Mouse (Mus musculus) hindbrain, embryonic 16.5 days (tissue): Measurements from ENCODE around the gene Gm42372. TPM values are rescaled to one million over a fixed set of nuclear protein-coding genes. Genes with fewer than 3 reads are reported as not detected.

Experiments used
- ATAC-seq: fragments of 200-750 bp; cut with Nextera tagmentation; 2 replicates; pipeline ENCODE4 v1.8.0; 2017; ENCODE audit warnings: moderate TSS enrichment, moderate library complexity
- H3K27ac ChIP-seq: fragments of 300-500 bp; sonication (generic); 2 replicates; pipeline ENCODE4 v1.5.1; 2014; ENCODE audit warnings: low read depth, mild to moderate bottlenecking, control low read depth, low read length, moderate library complexity
- H3K27me3 ChIP-seq: fragments of 300-500 bp; sonication (generic); replicated peaks from 2 replicates; pipeline ENCODE4 v1.6.1; 2014; ENCODE audit warnings: low read length; ENCODE audit not compliant: control insufficient read depth, insufficient read depth
- H3K36me3 ChIP-seq: fragments of 300-500 bp; sonication (generic); 2 replicates; pipeline ENCODE4 v1.6.1; 2014; ENCODE audit warnings: mild to moderate bottlenecking, low read length, moderate library complexity, mixed read lengths; ENCODE audit not compliant: control insufficient read depth, insufficient read depth
- H3K4me1 ChIP-seq: fragments of 300-500 bp; sonication (generic); 2 replicates; pipeline ENCODE4 v1.6.1; 2014; ENCODE audit warnings: low read depth, low read length; ENCODE audit not compliant: control insufficient read depth, insufficient read depth
- H3K4me2 ChIP-seq: fragments of 300-500 bp; sonication (generic); 2 replicates; pipeline ENCODE4 v1.6.1; 2014; ENCODE audit warnings: mild to moderate bottlenecking, low read length, control low read depth, moderate library complexity
- H3K4me3 ChIP-seq: fragments of 300-500 bp; sonication (generic); 2 replicates; pipeline ENCODE4 v1.5.1; 2014; ENCODE audit warnings: mild to moderate bottlenecking, low read length, control low read depth, moderate library complexity
- H3K9ac ChIP-seq: fragments of 300-500 bp; sonication (generic); 2 replicates; pipeline ENCODE4 v1.6.1; 2014; ENCODE audit warnings: low read depth, mild to moderate bottlenecking, control low read depth, low read length, moderate library complexity
- H3K9me3 ChIP-seq: fragments of 300-500 bp; sonication (generic); 2 replicates; pipeline ENCODE4 v1.6.1; 2014; ENCODE audit warnings: mild to moderate bottlenecking, low read length, moderate library complexity; ENCODE audit not compliant: control insufficient read depth
- WGBS: fragments of 180-500 bp; shearing (Covaris S2); extraction: QIAGEN DNeasy Blood & Tissue Kit; methylation state at CpG from one replicate; pipeline ENCODE4 v1.1.7; 2014; 5-methylcytosine and 5-hydroxymethylcytosine counted together
- polyA plus RNA-seq: library from polyadenylated mRNA; unstranded; fragments of >200 nt; fragmentation: Nextera tagmentation; extraction: Ambion mirVana; gene quantifications from 2 replicates; pipeline ENCODE4 v1.2.1, GENCODE M21; 2015

Gm42372 gene
- polyA plus RNA-seq, 1 experiment from 2014 or later: 7.4 TPM

DNA sequence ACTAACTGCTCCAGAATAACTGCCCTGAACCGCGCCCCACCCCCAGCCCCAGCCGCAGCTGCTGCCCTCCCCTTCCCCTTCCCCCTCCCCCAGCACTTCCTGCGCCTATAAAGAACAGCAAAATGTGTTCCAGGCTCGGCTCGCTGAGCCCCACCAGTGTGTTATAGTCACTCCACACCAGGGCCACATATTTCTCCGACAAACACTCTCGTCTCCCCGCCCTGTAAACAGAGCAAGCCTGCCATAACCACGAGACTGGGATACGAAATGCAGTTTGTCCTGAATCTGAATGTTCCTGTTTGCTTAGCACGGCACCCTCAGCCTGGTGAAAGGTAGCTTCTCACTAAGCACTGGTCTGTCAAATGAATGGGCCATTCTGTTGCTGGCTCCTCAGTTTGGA is 2.5 kb upstream of the Gm42372 start:
- Histone ChIP-seq H3K9me3 (no peaks in the 10 kb centered on the region), H3K9ac (peak overlapping the region; percentile 50), H3K27me3 (no peaks in the 10 kb centered on the region), H3K4me3 (peak overlapping the region; percentile 22; the same call in 1 of the 2 replicates), H3K4me1 (peaks cover 23% of the 10 kb centered on the region), H3K4me2 (peak overlapping the region; percentile 53), H3K36me3 (no peaks in the 10 kb centered on the region), H3K27ac (peak overlapping the region; percentile 69)
- ATAC-seq: peak; percentile 43; the same call in 1 of the 2 replicates
- 7% methylated on average over 12 of the region's 12 CpGs for WGBS

DNA sequence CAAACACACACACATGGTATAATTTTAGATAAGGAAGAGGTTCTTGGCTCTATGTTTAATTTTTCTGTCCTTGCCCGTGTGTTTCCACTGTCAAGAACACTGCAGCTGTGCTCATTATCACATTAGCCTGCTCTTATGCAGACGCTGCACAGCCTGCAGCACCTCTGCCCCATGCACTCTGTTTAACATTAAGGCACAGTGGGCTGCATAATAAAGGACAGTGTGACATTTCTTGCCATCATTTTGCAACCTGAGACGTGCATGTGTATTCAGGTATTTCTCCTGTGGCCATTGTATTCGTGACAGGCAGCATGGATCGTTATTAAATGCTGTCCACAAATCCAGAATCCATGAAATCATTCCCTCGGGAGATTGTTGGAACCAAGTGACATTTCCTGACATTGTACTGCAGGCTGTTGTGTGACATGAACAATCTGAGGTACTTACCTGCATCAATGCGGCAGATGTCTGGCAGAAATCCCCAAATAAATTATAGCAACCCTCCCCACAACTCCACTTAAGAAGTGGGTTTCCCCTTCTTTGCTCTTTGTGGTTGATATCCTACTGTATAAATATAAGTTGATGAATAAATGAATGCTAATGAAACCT is 4.8 kb downstream of the Gm42372 start:
- 28% methylated on average over 7 of the region's 7 CpGs for WGBS
- Histone ChIP-seq H3K9me3 (no peaks in the 10 kb centered on the region), H3K9ac (peak overlapping the region; percentile 1; the same call in 1 of the 2 replicates), H3K4me3 (no peak overlapping the region), H3K27me3 (no peaks in the 10 kb centered on the region), H3K27ac (peak overlapping the region; percentile 66), H3K4me1 (peaks cover 44% of the 10 kb centered on the region), H3K4me2 (peak overlapping the region; percentile 27), H3K36me3 (no peaks in the 10 kb centered on the region)
- ATAC-seq: peak; percentile 27

DNA sequence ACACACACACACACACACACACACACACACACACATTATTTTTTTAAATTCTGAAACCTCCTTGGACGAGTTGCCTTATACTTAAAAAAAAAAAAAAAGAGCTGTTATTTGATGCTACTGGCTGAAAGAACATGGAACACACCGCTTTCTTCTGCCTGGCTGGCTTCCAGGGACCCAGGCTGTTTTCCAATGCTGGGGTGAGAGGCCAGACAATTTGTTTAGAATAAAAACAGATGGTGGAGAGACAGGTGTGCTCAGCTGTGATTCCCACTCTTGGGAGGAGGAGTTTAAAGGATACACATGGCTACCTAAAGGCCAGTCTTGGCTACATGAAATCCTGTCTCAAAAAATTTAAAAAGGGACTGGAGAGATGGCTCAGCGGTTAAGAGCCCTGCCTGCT is 5.5 kb downstream of the Gm42372 start:
- Histone ChIP-seq H3K9me3 (no peaks in the 10 kb centered on the region), H3K9ac (no peak overlapping the region), H3K4me3 (no peak overlapping the region), H3K4me2 (no peak overlapping the region), H3K27me3 (no peaks in the 10 kb centered on the region), H3K4me1 (peaks cover 38% of the 10 kb centered on the region), H3K27ac (peak overlapping the region; percentile 48; the same call in 1 of the 2 replicates), H3K36me3 (no peaks in the 10 kb centered on the region)
- WGBS: 30% methylated on average over 3 of the region's 3 CpGs
- ATAC-seq: no peak; the same call in 1 of the 2 replicates

DNA sequence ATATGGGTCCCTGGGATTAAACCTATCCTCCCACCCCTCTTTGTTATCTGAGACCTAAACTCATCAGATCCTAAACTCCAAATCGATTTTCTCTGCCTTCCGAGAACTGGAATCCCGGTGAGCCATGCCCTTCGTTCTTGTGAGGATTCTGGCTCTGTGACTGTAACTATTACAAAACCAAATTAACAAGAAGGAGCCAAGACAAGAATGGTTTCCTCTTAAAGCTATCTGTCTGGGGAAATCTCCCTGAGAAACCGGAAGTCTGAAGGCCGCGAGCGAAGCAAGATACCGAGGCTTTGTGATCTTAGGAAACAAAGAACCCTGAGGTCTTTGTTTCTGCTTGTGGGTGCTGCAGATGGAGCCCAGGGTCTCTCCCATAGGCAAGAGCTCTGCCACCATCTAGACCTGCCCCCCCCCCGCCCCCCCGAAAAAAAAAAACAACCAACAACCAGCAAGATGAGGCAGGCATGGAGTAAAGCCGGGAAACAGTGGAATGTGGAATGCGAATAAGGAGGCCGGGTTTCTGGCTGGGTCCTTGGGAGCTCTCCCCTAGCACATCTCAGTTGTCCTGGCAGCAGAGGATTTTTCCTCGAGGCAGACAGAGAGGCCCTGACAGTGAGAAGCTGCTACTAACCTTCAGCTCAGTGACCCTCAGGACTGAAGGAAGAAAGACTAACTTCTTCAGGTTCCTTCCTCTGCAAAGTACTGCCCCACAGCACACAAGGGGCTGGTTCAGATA is 7.3 kb downstream of the Gm42372 start:
- Histone ChIP-seq H3K27ac (peak overlapping the region; percentile 59), H3K27me3 (no peaks in the 10 kb centered on the region), H3K4me3 (no peak overlapping the region), H3K9ac (peak overlapping the region; percentile 33; the same call in 1 of the 2 replicates), H3K36me3 (no peaks in the 10 kb centered on the region), H3K4me1 (peaks cover 30% of the 10 kb centered on the region), H3K9me3 (no peaks in the 10 kb centered on the region), H3K4me2 (no peak overlapping the region)
- WGBS: 26% methylated on average over 13 of the region's 15 CpGs
- no peak for ATAC-seq

DNA sequence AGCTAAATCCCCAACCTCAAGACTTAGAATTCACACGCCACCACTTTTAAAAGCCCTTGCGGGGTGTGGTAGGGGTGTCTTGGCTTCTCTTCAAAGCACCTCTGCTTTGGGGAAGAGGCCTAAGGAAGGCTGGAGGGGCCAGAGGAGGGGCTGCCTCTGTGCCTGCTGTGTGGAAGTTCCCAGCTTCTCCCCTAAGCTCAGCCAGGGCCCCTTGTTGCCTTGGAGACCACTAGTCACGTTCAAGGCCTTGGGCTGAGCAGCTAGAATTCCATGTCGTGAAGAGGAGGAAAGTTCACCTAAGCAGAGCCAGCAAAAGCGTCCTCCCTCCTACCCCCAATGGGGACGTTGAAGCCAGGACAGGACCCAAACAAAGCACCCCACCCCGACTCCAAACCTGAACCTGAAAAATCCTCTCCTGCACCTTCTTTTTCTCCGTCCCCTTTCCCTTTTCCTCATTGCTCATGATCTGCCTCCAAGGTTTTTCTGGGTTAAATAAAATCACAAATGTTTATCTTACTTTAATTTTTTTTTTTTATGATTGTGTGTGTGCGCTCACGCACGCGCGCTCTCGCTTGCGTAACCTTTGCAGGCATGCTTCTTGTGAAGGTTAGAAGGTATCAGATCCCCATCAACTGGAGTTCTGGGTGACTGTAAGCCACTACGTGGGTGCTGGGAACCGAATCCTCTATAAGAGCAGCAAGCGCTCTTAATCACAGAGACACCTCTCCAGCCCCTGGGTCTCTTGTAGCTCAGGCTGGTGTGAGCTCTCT is 9.0 kb downstream of the Gm42372 start:
- 49% methylated on average over 18 of the region's 18 CpGs for WGBS
- Histone ChIP-seq H3K27ac (peak overlapping the region; percentile 63), H3K4me1 (peaks cover 27% of the 10 kb centered on the region), H3K36me3 (no peaks in the 10 kb centered on the region), H3K9me3 (no peaks in the 10 kb centered on the region), H3K4me2 (no peak overlapping the region), H3K4me3 (no peak overlapping the region), H3K9ac (no peak overlapping the region), H3K27me3 (no peaks in the 10 kb centered on the region)
- ATAC-seq: peak; percentile 56

DNA sequence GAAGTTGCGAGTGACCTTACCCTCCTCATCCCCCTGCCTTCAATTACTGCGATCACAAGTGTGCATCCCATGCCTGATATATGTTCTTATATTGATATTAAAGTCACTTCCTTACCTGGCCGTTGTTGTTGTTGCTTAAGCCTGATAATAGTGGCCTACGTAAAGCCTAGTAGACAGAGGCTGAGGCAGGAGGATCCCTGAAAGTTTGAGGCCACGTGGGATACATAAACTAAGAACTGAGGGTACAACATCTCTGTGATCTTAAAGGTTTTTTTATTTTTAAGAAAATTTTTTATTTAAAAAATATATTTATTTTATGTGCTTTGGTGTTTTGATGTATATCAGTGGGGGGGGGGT is 9.5 kb downstream of the Gm42372 start, which contains the start of gene Ccdc8:
Gene Ccdc8 (plus strand): TSS at position 258 of the 357 bp plus-strand sequence.
- H3K9ac ChIP-seq: no peak within 1 kb of the TSS
- H3K36me3 ChIP-seq: no peaks in the 10 kb centered on the region
- 97% methylated on average over 5 of the region's 5 CpGs for WGBS
- H3K4me1 ChIP-seq: peaks cover 24% of the 10 kb centered on the region
- H3K27me3 ChIP-seq: no peaks in the 10 kb centered on the region
- H3K9me3 ChIP-seq: no peaks in the 10 kb centered on the region
- peak within 1 kb of the TSS; percentile 55 for H3K4me2 ChIP-seq
- H3K4me3 ChIP-seq: peak within 1 kb of the TSS; percentile 39
- H3K27ac ChIP-seq: peak within 1 kb of the TSS; percentile 71
- no peak for ATAC-seq

DNA sequence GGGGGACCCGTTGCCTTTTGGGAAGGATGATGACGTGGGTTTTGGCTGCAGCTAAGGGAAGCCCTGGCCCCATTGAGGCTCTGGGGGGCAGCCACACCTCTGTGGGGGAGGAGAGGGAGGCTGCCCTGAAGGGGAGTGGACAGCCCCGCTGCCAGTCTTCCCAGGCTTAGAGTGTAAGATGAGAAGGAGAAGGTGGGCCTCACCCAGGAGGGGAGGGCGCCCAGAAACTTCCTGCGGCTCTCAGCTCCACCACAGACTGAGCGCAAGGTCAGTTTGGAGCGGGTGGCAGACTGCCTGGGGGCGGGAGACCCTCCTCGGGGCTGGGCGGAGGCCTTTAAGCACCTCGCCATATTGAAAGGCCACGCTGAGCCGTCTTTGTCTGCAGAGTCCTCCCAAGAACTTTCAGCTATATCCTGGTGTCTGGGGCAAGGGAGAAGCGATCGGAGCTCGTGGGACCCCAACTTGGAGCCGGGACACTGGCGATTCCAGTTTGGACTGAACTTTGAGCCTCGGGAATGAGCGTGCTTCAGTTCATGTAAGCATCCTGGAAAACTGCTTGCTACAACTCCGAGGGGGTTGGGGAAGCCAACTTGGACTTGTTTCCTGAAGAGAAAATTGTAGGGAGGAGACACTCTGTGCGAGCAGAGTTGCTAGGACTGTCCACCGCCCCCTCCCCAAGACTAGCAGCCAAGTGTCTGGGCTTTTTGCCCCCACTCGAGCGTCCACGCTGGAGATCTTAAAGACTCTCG is 10.9 kb downstream of the Gm42372 start:
- Histone ChIP-seq H3K4me3 (peak overlapping the region; percentile 39), H3K36me3 (no peaks in the 10 kb centered on the region), H3K4me1 (peaks cover 14% of the 10 kb centered on the region), H3K9ac (peak overlapping the region; percentile 62), H3K27me3 (no peaks in the 10 kb centered on the region), H3K4me2 (peak overlapping the region; percentile 55), H3K9me3 (no peaks in the 10 kb centered on the region), H3K27ac (peak overlapping the region; percentile 71)
- peak; percentile 77 for ATAC-seq
- 6% methylated on average over 27 of the region's 27 CpGs for WGBS

DNA sequence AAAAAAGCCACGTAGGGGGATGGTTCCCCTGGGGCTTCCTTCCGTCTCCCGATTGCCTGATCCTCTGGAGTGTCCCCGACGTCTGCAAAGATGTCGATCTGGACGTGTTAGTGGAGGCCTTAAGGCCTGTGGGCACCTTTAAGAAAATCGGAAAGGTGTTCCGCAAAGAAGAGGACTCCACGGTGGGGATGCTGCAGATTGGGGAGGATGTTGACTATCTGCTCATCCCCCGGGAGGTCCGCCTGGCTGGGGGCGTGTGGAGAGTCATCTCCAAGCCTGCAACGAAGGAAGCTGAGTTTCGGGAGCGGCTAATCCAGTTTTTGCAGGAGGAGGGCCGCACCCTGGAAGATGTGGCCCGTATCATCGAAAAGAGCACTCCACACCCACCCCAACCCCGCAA is 11.5 kb downstream of the Gm42372 start:
- Histone ChIP-seq H3K4me1 (peaks cover 14% of the 10 kb centered on the region), H3K9ac (peak overlapping the region; percentile 62), H3K4me3 (peak overlapping the region; percentile 39), H3K36me3 (no peaks in the 10 kb centered on the region), H3K27me3 (no peaks in the 10 kb centered on the region), H3K4me2 (peak overlapping the region; percentile 55), H3K27ac (peak overlapping the region; percentile 71), H3K9me3 (no peaks in the 10 kb centered on the region)
- WGBS: 18% methylated on average over 20 of the region's 20 CpGs
- ATAC-seq: no peak
